In the genomic region with DNA sequence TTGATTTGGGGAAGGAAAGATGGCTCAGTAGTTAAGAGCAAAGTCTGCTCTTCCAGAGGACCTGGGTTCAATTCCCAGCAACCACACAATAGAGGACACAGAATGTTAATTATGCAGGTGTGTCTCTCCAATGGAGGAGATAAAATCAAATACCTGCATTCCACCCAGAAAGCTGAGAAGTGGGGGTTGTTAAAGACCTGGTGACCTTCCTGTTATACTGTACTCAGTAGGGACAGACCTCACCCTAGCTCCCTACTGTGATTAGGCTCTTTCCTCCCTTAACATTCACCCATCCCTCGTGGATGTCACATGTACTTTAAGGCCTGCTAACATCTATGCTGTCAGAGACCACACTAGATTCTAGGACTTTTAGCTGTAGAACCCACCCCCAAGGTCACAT, we compare ENCODE assay signal across 24 mouse cellular contexts.
"Had no signal": no experiment of that assay in that cellular context is flagged by ENCODE, and none has a peak within 500 bp of the region (broad histone marks: within the 10 kb centered on the region; RNA-seq: fewer than 3 reads in every experiment).

No protein-coding gene starts in this region.

- H3K9me3 ChIP-seq: heart, embryonic 13.5 days; heart, embryonic 15.5 days; intestine, embryonic 15.5 days; limb, embryonic 13.5 days; limb, embryonic 15.5 days; liver, embryonic 12.5 days had no signal

- H3K27ac ChIP-seq: heart, embryonic 13.5 days; heart, embryonic 15.5 days; hindbrain, embryonic 14.5 days; intestine, embryonic 15.5 days; limb, embryonic 13.5 days; limb, embryonic 15.5 days; liver, embryonic 12.5 days; liver, embryonic 14.5 days had no signal

- H3K9ac ChIP-seq: heart, embryonic 13.5 days; heart, embryonic 15.5 days; hindbrain, embryonic 14.5 days; intestine, embryonic 15.5 days; limb, embryonic 13.5 days; limb, embryonic 15.5 days; liver, embryonic 12.5 days; liver, embryonic 14.5 days had no signal

- H3K4me2 ChIP-seq: heart, embryonic 11.5 days; heart, embryonic 13.5 days; heart, embryonic 15.5 days; hindbrain, embryonic 14.5 days; intestine, embryonic 15.5 days; limb, embryonic 13.5 days; limb, embryonic 15.5 days; liver, embryonic 12.5 days had no signal

- H3K27me3 ChIP-seq: heart, embryonic 13.5 days; heart, embryonic 15.5 days; intestine, embryonic 15.5 days; limb, embryonic 13.5 days; limb, embryonic 15.5 days; liver, embryonic 12.5 days had no signal

- H3K4me3 ChIP-seq: heart, embryonic 13.5 days; heart, embryonic 15.5 days; intestine, embryonic 15.5 days; limb, embryonic 13.5 days; limb, embryonic 15.5 days; liver, embryonic 12.5 days had no signal

- ATAC-seq: hindbrain, embryonic 16.5 days; inflammation-experienced regulatory T-cells, adult 6 months; intestine, embryonic 15.5 days; intestine, postnatal 0 days; liver, embryonic 12.5 days had no signal

- DNase-seq: gastrocnemius, postnatal 14 days; gastrocnemius, postnatal 36 days; heart, adult 18-20 months; heart, postnatal 14 days; heart, postnatal 36 days; kidney, adult 18-20 months; kidney, adult 8-10 months; kidney, postnatal 14 days; kidney, postnatal 36 days; layer of hippocampus, adult 9-11 months; layer of hippocampus, postnatal 36 days; left cerebral cortex, postnatal 4 days had no signal
